Mouse (Mus musculus) E14TG2a.4 (cell line): ENCODE results near the gene Olfr1441.

Experiments used
- H3K27me3 ChIP-seq: 2 replicates; pipeline ENCODE4 v1.6.1; 2014; ENCODE audit warnings: low read length, control low read depth; ENCODE audit not compliant: insufficient read depth
- H3K36me3 ChIP-seq: 2 replicates; pipeline ENCODE4 v1.6.1; 2014; ENCODE audit warnings: low read length, control low read depth; ENCODE audit not compliant: insufficient read depth
- H3K4me1 ChIP-seq: replicated peaks from 2 replicates; pipeline ENCODE4 v1.6.1; 2014; ENCODE audit warnings: low read depth, low read length, control low read depth
- H3K4me3 ChIP-seq: replicated peaks from 2 replicates; pipeline ENCODE4 v1.5.1; 2014; ENCODE audit warnings: mild to moderate bottlenecking, low read length
- H3K9me3 ChIP-seq: 2 replicates; pipeline ENCODE4 v1.6.1; 2014; ENCODE audit warnings: low read length, control low read depth
- CTCF ChIP-seq: conservative IDR thresholded peaks from 2 replicates; pipeline ENCODE4 v1.5.1; 2014; ENCODE audit warnings: low read length
- NANOG ChIP-seq: IDR thresholded peaks from 2 replicates; pipeline ENCODE4 v1.6.1; 2014; ENCODE audit warnings: borderline replicate concordance, low read length, mixed read lengths
- POU5F1 ChIP-seq: IDR thresholded peaks from 2 replicates; pipeline ENCODE4 v1.6.1; 2014; ENCODE audit warnings: low read length, borderline replicate concordance

Olfr1441 gene

GRCm38 (mm10) chr19:12427605-12428004, 10.4 kb downstream of the Olfr1441 start, which contains the start of gene Pfpl:
Gene Pfpl, plus strand, starts transcription at chr19:12427905.
- no peaks in the 10 kb centered on the region for H3K4me1 ChIP-seq
- peaks cover 9% of the 10 kb centered on the region for H3K9me3 ChIP-seq
- no peaks in the 10 kb centered on the region for H3K27me3 ChIP-seq
- no peak for TF ChIP-seq NANOG
- TF ChIP-seq POU5F1: no peak
- no peak for TF ChIP-seq CTCF
- H3K36me3 ChIP-seq: no peaks in the 10 kb centered on the region
- H3K4me3 ChIP-seq: no peak within 1 kb of the TSS

GRCm38 (mm10) chr19:12433033-12433432, 15.8 kb downstream of the Olfr1441 start:
- Histone ChIP-seq H3K4me3 (no peak overlapping the region), H3K4me1 (no peaks in the 10 kb centered on the region), H3K36me3 (no peaks in the 10 kb centered on the region), H3K9me3 (peaks cover 9% of the 10 kb centered on the region), H3K27me3 (no peaks in the 10 kb centered on the region)
- TF ChIP-seq NANOG: no peak
- TF ChIP-seq CTCF: peak; percentile 52

DNA sequence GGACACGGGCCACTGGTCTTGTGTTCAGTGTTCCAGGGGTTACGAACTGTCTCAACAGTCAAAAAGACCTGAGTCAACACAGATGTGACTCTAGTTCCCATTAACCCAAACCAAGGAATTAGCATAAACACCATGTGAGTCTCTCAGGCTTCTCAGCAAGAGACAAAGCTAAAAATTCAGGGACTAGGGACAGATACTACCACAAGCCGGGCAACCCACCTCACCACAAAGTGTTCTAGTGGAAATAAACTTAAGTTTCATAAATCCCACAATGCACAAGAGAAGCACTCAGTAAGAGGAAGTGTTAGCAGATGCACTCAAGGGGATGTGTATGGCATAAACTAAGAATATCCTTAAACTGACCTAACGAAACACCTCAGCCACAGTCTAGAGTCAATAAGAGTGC, 17.8 kb downstream of the Olfr1441 start:
- Histone ChIP-seq H3K4me1 (no peaks in the 10 kb centered on the region), H3K36me3 (no peaks in the 10 kb centered on the region), H3K27me3 (no peaks in the 10 kb centered on the region), H3K4me3 (no peak overlapping the region), H3K9me3 (no peaks in the 10 kb centered on the region)
- no peak for TF ChIP-seq NANOG
- TF ChIP-seq CTCF: no peak
- TF ChIP-seq POU5F1: no peak

DNA sequence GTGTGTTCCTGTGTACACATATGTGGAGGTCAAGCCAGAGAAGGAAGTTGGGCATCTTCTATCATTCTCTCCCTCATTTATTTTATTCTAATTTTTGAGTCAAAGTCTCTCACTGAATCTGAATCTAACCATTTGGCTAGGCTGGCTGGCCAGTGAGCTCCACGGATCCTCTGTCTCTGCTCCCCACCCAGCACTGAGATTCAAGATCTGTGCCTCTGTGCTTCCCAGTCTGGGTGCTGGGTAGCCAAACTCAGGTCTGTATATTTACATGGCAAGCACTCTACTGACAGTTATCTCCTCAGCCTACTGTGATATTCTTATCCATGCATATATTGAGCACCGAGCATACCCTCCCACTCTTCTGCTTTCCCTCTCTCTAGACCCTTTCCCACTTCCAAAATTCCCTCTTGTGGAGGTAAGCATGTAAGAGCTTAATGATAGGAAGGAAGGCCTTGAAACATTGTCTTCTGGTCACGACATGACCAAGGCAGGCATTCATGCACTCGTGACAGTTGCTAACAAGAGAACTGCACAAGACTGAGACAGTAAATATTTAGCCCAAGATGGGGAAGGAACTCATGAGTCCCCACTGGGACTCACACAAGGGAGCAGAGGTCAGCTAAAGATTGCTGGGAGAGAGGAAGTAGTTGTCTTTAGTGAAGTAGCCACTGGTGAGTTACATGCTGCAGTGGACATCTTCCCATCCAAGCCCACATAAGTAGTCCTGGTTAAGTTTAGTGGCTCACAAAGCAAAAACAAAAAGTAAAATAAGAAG, 18.7 kb downstream of the Olfr1441 start:
- Histone ChIP-seq H3K9me3 (no peaks in the 10 kb centered on the region), H3K4me1 (peaks cover 8% of the 10 kb centered on the region), H3K27me3 (no peaks in the 10 kb centered on the region), H3K36me3 (no peaks in the 10 kb centered on the region), H3K4me3 (no peak overlapping the region)
- TF ChIP-seq CTCF (no peak), NANOG (no peak), POU5F1 (no peak)

GRCm38 (mm10) chr19:12439581-12439980, 22.3 kb downstream of the Olfr1441 start:
- H3K4me1 ChIP-seq: peaks cover 8% of the 10 kb centered on the region
- H3K4me3 ChIP-seq: no peak overlapping the region
- H3K36me3 ChIP-seq: no peaks in the 10 kb centered on the region
- TF ChIP-seq CTCF (no peak), POU5F1 (no peak), NANOG (no peak)
- no peaks in the 10 kb centered on the region for H3K9me3 ChIP-seq
- H3K27me3 ChIP-seq: no peaks in the 10 kb centered on the region

DNA sequence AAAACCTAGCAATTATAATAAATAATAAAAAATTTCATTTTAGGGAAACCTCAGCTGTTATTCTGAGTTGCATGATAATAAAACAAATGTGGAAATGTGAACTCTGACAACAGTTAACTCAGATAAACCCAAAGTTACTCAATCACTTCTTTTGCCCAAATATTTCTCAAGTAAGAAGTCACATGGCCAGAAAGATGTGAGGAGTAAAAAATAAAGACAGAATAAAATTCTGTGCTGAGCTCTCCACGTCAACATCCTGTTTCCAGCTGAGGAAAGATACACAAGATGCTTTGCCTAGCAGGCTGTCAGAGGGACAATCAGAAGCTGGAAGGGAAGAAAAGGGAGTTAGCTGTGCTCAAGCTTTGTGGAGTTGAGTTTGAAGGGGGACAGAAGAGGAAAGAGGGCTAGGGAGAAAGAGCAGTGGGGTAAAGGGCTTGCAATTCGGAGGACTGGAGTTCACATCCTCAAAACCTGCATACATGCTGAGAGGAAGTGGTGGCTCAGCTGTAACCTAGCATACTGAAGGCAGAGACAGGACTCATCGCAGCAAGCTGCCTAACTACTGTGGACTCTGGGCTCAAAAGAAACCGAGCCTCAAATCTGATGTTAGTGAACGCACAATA, 23.0 kb downstream of the Olfr1441 start:
- peaks cover 8% of the 10 kb centered on the region for H3K4me1 ChIP-seq
- H3K27me3 ChIP-seq: no peaks in the 10 kb centered on the region
- H3K36me3 ChIP-seq: no peaks in the 10 kb centered on the region
- H3K4me3 ChIP-seq: no peak overlapping the region
- H3K9me3 ChIP-seq: peaks cover 3% of the 10 kb centered on the region; the same call in 1 of the 2 replicates
- TF ChIP-seq CTCF (no peak), POU5F1 (no peak), NANOG (no peak)

DNA sequence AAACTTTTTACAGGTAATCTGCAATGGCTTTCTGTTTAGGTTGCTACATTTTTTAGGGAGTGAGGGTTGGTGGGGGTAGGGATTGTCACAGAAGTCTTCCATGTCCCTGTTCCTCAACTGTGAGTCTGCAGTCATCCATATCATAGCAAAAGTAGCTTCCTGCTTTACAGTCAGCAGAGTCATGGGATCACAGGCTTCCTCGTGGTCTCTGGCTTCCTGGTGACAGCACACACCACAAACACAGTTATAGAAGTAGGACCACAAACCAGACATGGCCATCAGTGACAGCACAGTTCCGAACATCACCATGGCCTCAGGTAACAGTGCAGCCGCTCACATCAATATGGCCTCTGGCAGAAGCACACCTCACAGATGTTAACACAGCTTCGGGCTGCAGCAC, 25.3 kb downstream of the Olfr1441 start:
- Histone ChIP-seq H3K27me3 (no peaks in the 10 kb centered on the region), H3K4me1 (peaks cover 8% of the 10 kb centered on the region), H3K36me3 (no peaks in the 10 kb centered on the region), H3K4me3 (no peak overlapping the region), H3K9me3 (peaks cover 22% of the 10 kb centered on the region)
- TF ChIP-seq POU5F1: no peak
- no peak for TF ChIP-seq CTCF
- no peak for TF ChIP-seq NANOG

DNA sequence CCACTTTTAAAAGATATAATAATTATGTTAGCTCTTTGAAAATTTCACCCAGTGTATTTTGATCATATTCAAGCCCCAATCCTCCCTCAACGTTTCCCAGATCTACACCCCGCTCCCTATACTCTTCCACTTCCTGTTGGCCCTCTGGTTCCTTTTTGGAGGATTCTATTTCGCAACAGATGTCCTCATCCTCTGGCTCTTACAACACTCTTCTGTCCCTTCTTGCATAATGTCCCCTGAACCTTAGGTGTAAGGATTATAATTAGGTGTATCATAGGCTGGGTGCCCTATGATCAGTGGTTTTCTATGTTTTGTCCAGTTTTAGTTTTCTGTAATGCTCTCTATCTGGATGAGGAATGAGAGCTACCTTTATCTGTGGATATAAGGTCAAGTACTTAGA, 27.8 kb downstream of the Olfr1441 start:
- no peak for TF ChIP-seq NANOG
- no peak overlapping the region for H3K4me3 ChIP-seq

More for the DNA sequence above, 27.8 kb downstream of the Olfr1441 start:
- Histone ChIP-seq H3K4me1 (peaks cover 8% of the 10 kb centered on the region), H3K9me3 (peaks cover 22% of the 10 kb centered on the region), H3K36me3 (no peaks in the 10 kb centered on the region), H3K27me3 (no peaks in the 10 kb centered on the region)
